Mouse (Mus musculus) heart, adult 2 months (tissue): ENCODE results near the gene Irs4. TPM values are rescaled to one million over a fixed set of nuclear protein-coding genes. Genes with fewer than 3 reads are reported as not detected.
A peak's percentile ranks its signal among the peaks of the same experiment; 100 is the strongest.

Experiments
- DNase-seq, 2 experiments: peaks; one replicate each; pipeline ENCODE4 v3.0.0; 2021
- H3K27ac ChIP-seq: fragments of 200-600 bp; 2 replicates; pipeline ENCODE4 v1.8.1; 2022
- H3K27me3 ChIP-seq: fragments of 200-500 bp; 2 replicates; pipeline ENCODE4 v1.6.1; 2012; ENCODE audit warnings: mild to moderate bottlenecking, low read length, inconsistent platforms, mixed read lengths; ENCODE audit not compliant: control insufficient read depth, insufficient read depth
- H3K36me3 ChIP-seq: fragments of 200-500 bp; 2 replicates; pipeline ENCODE4 v1.6.1; 2012; ENCODE audit warnings: low read length, inconsistent platforms; ENCODE audit not compliant: control insufficient read depth, insufficient read depth
- H3K4me1 ChIP-seq: fragments of 200-500 bp; 2 replicates; pipeline ENCODE4 v1.6.1; 2011; ENCODE audit warnings: low read length; ENCODE audit not compliant: control insufficient read depth, insufficient read depth
- H3K4me3 ChIP-seq: fragments of 200-600 bp; 2 replicates; pipeline ENCODE4 v1.8.1; 2022
- H3K79me2 ChIP-seq: fragments of 200-500 bp; replicated peaks from 2 replicates; pipeline ENCODE4 v1.6.1; 2012; ENCODE audit warnings: mild to moderate bottlenecking, inconsistent platforms, low read length, moderate library complexity, mixed read lengths; ENCODE audit not compliant: control insufficient read depth, insufficient read depth
- H3K9ac ChIP-seq: fragments of 200-500 bp; 2 replicates; pipeline ENCODE4 v1.6.1; 2012; ENCODE audit warnings: low read depth, mild to moderate bottlenecking, control low read depth, inconsistent platforms, low read length, mixed read lengths
- CTCF ChIP-seq: fragments of 200-600 bp; IDR thresholded peaks from 2 replicates; pipeline ENCODE4 v1.8.1; 2022; ENCODE audit warnings: antibody characterized with exemption, mild to moderate bottlenecking, moderate library complexity
- EP300 ChIP-seq: fragments of 200-500 bp; IDR thresholded peaks from 2 replicates; pipeline ENCODE4 v1.6.1; 2011; ENCODE audit warnings: low read depth, low read length, control low read depth; ENCODE audit not compliant: insufficient read depth
- POLR2A ChIP-seq: fragments of 200-500 bp; IDR thresholded peaks from 2 replicates; pipeline ENCODE4 v1.6.1; 2011; ENCODE audit warnings: mild to moderate bottlenecking, low read depth, low read length, control low read depth; ENCODE audit not compliant: insufficient read depth
- WGBS: fragments of 180-500 bp; shearing (Covaris S2); methylation state at CpG from one replicate; pipeline ENCODE4 v1.1.7; 2018; 5-methylcytosine and 5-hydroxymethylcytosine counted together
- intact Hi-C: fragments of 180-260 bp; cut with DNase I; formaldehyde crosslinking; loops from one replicate; pipeline ENCODE4 v1.15.1; 2025
- long read RNA-seq: library from polyadenylated mRNA; stranded (forward); transcript quantifications from one replicate; pipeline ENCODE4 v2.0.0, GENCODE M21; 2021
- polyA plus RNA-seq: library from polyadenylated mRNA; depleted of rRNA; stranded (reverse); fragments of >200 nt; gene quantifications from 2 replicates; pipeline ENCODE4 v1.2.3, GENCODE M21; 2012; rRNA removed
- total RNA-seq, 2 experiments: library from RNA; stranded (reverse); gene quantifications; 2 replicates each; pipeline ENCODE4 v1.2.3; 2021

Irs4 gene
- total RNA-seq = not detected
- polyA plus RNA-seq = not detected in 2 replicates
- long read RNA-seq = 0 reads

GRCm38 (mm10) chrX:141724937-141725918 lies at the start of gene Irs4:
Gene Irs4 (minus strand): TSS chrX:141725263.
- Histone ChIP-seq H3K4me3 (no peak within 1 kb of the TSS), H3K27me3 (peaks cover 16% of the 10 kb centered on the region)
- intact Hi-C loops = no loop called here

GRCm38 (mm10) chrX:141750360-141750759 lies 25.3 kb upstream of the Irs4 start:
- Histone ChIP-seq H3K27me3 (no peaks in the 10 kb centered on the region), H3K79me2 (no peaks in the 10 kb centered on the region), H3K27ac (no peak overlapping the region), H3K36me3 (no peaks in the 10 kb centered on the region), H3K4me3 (no peak overlapping the region), H3K4me1 (no peaks in the 10 kb centered on the region), H3K9ac (no peak overlapping the region)
- intact Hi-C loops = no loop called here
- 58% methylated on average over 2 of the region's 2 CpGs for WGBS
- TF ChIP-seq CTCF = no peak
- DNase-seq = no peak

More at GRCm38 (mm10) chrX:141724937-141725918, at the start of gene Irs4:
- H3K4me1 ChIP-seq = no peaks in the 10 kb centered on the region; the same call in 1 of the 2 replicates
- no peak within 1 kb of the TSS for H3K27ac ChIP-seq
- H3K36me3 ChIP-seq = no peaks in the 10 kb centered on the region
- no peak for TF ChIP-seq CTCF
- TF ChIP-seq POLR2A = no peak
- TF ChIP-seq EP300 = no peak
- H3K9ac ChIP-seq = no peak within 1 kb of the TSS
- no peaks in the 10 kb centered on the region for H3K79me2 ChIP-seq
- DNase-seq = peak in 1 of 2 experiments; percentile 20
- WGBS = 22% methylated on average over 50 of the region's 51 CpGs

GRCm38 (mm10) chrX:141729570-141729969 lies 4.5 kb upstream of the Irs4 start:
- Histone ChIP-seq H3K4me1 (no peaks in the 10 kb centered on the region), H3K27ac (no peak overlapping the region), H3K79me2 (no peaks in the 10 kb centered on the region), H3K4me3 (no peak overlapping the region), H3K36me3 (no peaks in the 10 kb centered on the region), H3K9ac (no peak overlapping the region), H3K27me3 (peaks cover 10% of the 10 kb centered on the region)
- DNase-seq = no peak
- intact Hi-C loops = no loop called here
- WGBS = 58% methylated on average over 5 of the region's 5 CpGs
- no peak for TF ChIP-seq POLR2A
- TF ChIP-seq CTCF = no peak
- TF ChIP-seq EP300 = no peak

GRCm38 (mm10) chrX:141724391-141724891 lies 622 bp downstream of the Irs4 start:
- Histone ChIP-seq H3K27ac (no peak overlapping the region), H3K27me3 (peaks cover 16% of the 10 kb centered on the region), H3K4me1 (no peaks in the 10 kb centered on the region; the same call in 1 of the 2 replicates), H3K4me3 (no peak overlapping the region), H3K9ac (no peak overlapping the region), H3K36me3 (no peaks in the 10 kb centered on the region), H3K79me2 (no peaks in the 10 kb centered on the region)
- WGBS = 28% methylated on average over 52 of the region's 52 CpGs
- TF ChIP-seq EP300 (no peak), CTCF (no peak), POLR2A (no peak)
- peak in 1 of 2 experiments; percentile 15 for DNase-seq
- intact Hi-C loops = no loop called here

GRCm38 (mm10) chrX:141723936-141724335 lies 1.1 kb downstream of the Irs4 start:
- H3K27me3 ChIP-seq = peaks cover 16% of the 10 kb centered on the region
- no peak overlapping the region for H3K27ac ChIP-seq
- intact Hi-C loops = no loop called here
- H3K36me3 ChIP-seq = no peaks in the 10 kb centered on the region
- 23% methylated on average over 16 of the region's 16 CpGs for WGBS
- no peaks in the 10 kb centered on the region for H3K79me2 ChIP-seq
- H3K4me1 ChIP-seq = no peaks in the 10 kb centered on the region; the same call in 1 of the 2 replicates
- no peak overlapping the region for H3K4me3 ChIP-seq
- no peak overlapping the region for H3K9ac ChIP-seq
- DNase-seq = no peak
- TF ChIP-seq POLR2A = no peak
- no peak for TF ChIP-seq CTCF
- no peak for TF ChIP-seq EP300

- no peak for TF ChIP-seq CTCF
- no peak for TF ChIP-seq POLR2A
- TF ChIP-seq EP300 = no peak
- Histone ChIP-seq H3K27me3 (peaks cover 16% of the 10 kb centered on the region), H3K36me3 (no peaks in the 10 kb centered on the region), H3K4me1 (no peaks in the 10 kb centered on the region; the same call in 1 of the 2 replicates), H3K27ac (no peak overlapping the region), H3K4me3 (peak overlapping the region; percentile 14; the same call in 1 of the 2 replicates), H3K9ac (no peak overlapping the region), H3K79me2 (no peaks in the 10 kb centered on the region)
- intact Hi-C loops = no loop called here
- 12% methylated on average over 33 of the region's 33 CpGs for WGBS
- DNase-seq = peak in 1 of 2 experiments; percentile 16
Measured at GRCm38 (mm10) chrX:141721725-141722124, 3.3 kb downstream of the Irs4 start.

Other genes with a start within 250 kb of the Irs4 start
- gene Col4a5, start 249.9 kb downstream of the Irs4 start, total RNA-seq = 10 to 100 TPM; 20.7 to 24.7 TPM
- 14.0 and 21.1 TPM in 2 replicates for gene Col4a5, start 249.9 kb downstream of the Irs4 start, polyA plus RNA-seq
- gene Gm15294, start 150.0 kb upstream of the Irs4 start, total RNA-seq = not detected
- gene Gm15294, start 150.0 kb upstream of the Irs4 start, polyA plus RNA-seq = not detected in 2 replicates